Mouse (Mus musculus) CH12F3 (cell line): ENCODE results near the gene Gas2.

Experiments used
- in situ Hi-C: fragments of 300-500 bp; cut with MboI; formaldehyde crosslinking; loops from 2 replicates; pipeline ENCODE4 v1.14.3; 2020; ENCODE audit warnings: low sequenced_read_pairs

Gene Gas2

GRCm38 (mm10) chr7:51879136-51879723, 17.4 kb downstream of the Gas2 start:
- in situ Hi-C loops = no loop called here

DNA sequence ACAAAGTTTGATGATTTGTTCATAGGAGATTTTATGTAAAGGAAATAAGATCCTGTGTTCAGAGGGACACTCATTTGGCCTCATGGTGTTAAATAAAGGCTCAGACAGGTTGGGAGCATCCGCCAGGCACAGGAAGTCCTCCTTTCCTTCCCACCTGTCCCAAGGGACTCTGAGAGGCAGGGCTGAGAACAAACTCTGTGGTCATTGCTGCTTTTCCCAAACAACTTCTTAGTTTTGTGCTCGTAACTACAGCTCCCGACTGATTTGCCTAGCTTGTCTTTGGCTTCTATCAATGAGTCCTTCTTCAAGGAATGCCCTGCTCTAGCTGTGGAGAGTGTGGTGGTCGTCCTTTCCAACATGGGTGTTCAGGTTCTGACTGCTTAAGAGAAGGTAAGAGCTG, 18.3 kb downstream of the Gas2 start:
- in situ Hi-C loops = no loop called here

GRCm38 (mm10) chr7:51885345-51885744, 23.5 kb downstream of the Gas2 start:
- in situ Hi-C loops = no loop called here

GRCm38 (mm10) chr7:51887678-51888567, 26.1 kb downstream of the Gas2 start:
- in situ Hi-C loops = no loop called here

- in situ Hi-C loops = no loop called here
Observed at GRCm38 (mm10) chr7:51889601-51890000, 27.8 kb downstream of the Gas2 start.

DNA sequence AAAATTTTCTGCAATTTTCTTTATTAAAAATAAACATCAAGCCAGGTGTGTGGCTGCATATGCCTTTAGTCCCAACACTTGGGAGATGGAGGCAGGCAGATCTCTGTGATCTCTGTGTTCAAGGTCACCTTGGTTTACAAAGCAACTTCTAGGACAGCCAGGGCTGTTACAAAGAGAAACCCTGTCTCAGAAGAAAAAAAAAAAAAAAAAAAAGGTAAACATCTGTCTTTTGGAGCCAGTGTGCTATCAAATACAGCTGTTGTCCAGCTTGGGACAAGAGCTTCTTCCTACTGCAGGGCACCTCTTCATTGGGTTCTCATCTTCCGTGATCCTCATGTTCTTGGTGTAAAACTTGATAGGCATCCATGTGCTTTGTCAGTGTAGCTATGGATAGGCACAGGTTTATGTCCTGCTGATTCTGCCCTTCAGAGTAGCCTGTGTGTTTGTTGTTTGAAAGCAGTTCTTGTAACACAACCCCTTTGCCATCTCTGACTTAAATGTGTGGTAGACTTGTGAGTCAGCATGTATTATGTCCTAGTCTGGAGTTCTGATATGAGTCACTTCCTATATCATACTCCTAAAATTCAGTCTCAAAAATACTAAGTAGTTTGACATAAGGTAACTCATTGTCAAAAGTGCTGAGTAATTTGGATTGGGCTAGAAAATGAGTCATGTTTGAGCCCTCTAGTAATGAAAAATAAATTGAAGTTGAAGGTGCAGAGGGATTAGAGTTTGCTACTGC, 30.6 kb downstream of the Gas2 start:
- in situ Hi-C loops = no loop called here

DNA sequence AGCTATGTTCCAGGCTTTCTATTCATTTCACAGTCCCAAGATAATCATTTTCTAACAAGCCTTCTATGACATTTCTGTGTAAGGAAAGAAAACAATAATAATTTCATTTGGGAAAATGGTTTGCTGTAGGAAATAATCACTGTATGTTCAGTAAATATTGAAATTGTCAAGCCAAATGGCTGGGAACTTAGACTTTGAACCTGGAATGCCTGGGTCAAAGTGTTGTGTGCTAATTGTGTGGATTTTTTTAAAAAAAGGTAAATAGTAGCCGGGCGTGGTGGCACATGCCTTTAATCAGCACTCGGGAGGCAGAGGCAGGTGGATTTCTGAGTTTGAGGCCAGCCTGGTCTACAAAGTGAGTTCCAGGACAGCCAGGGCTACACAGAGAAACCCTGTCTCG, 31.2 kb downstream of the Gas2 start:
- in situ Hi-C loops = no loop called here

DNA sequence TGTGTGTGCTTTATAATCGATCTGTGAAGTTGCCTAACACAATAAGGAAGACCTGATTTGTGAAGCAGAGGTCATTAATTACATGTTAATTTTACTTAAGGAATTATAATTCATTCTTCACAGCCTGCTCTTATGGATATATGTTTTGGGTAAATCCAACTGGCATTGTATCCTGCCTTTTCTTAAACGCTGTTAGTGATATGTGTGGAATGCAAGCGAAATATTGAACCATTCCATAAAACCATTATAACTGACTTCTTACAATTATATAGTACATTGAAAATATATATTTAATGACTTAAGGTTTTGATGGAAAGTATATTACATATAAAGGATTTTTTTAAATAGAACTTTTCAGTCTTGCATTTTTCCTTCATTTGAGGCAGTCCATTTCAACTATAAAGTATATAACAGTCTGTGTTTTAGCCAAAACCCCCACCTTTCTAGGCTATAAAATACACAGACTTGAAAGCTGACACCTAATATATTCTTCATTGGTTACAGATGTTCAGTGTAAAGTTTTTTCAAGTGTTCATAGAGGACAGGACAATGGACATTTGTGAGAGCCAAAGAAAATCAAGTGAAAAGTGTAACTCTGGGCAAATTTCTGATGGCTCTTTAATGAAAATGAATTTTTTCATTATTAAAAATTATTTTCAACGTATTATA, 32.5 kb downstream of the Gas2 start:
- in situ Hi-C loops = no loop called here

DNA sequence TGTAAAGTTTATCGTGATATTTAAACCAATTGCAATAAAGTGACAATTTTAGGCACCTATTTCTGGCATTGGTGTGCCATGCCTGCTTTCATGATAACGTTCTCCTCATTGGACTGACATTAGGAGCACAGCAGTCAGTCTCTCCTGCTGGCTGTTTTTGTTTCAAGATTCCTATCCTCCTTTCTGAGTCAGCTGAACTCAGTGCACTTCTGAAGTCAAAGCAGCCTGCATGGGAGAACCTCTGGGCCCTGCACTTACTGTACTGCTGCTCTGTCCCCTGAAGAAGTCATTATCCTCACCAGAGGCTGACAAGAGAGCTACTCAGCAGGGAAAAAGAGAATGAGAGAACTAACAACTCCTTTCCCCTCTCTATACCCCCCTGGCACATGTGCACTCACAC, 33.1 kb downstream of the Gas2 start:
- in situ Hi-C loops = no loop called here

DNA sequence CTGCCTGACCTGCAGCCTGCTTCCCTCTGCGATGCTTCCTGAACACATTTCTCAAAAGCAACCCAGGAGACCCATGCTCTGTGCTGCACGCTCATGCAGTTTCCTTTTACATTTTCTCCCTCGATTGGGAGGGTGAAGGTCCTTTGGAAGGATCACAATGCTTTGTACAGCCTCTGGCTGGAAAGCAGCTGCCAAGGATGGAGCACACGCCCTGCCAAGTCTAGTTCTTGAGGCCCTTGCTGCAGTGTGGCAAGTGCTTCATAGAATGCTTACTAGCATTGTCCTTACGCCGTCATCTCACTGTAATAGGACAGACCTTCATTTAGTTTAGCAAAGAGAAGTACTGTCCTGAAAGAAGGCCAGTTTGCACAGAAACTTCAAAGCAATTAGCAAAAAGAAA, 37.3 kb downstream of the Gas2 start:
- in situ Hi-C loops = no loop called here

DNA sequence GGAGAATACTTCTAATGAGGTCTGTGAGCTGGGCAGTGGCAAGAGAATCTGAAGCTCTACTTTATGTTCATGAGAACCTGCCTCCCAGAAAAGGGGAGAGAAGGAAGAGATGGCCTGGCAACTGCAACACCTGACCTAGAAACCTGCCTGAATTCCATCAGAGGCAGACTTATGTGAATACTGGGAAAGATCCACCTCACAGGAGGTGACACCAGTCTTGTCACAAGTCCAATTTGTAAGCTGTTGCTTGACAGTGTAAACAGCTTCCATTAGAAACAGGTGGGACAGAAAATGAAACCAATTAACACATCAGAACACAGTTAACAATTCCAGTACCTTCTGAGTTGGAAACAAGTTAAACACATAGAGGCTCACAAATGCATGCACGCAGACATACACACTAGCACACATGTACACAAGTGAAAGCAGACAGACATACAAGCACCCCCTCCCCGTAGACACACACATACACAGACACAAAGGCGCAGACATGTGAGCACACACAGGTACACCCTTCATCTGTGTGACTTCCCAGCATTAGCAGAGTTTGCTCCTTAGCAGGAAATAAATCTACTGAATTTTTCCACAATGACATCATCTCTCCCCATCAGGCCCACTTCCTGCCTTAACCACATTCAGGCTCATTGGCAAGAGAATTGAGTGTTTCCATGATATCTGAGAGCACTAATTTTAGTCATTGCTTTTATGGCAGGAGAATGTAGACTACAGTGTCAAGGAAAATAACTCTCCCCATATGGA, 51.7 kb downstream of the Gas2 start:
- in situ Hi-C loops = no loop called here

DNA sequence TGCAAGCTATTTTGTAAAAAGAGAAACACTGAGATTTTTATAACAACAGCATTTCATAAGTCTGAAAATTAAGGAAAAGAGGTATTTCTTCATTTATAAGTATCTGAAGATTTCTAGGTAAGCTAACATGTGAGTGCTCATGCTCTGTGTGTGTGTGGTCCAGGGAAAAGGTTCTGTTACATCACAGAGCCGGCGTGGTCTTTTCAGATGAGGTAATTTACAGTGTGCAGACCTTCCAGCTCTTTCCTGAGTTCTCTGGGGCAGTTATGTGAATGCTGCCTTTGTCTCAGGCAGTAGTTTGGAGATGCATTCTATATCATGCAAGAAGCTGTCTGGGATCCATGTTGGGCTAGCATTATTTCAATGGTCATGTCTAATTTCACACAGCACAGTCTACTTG, 52.3 kb downstream of the Gas2 start:
- in situ Hi-C loops = no loop called here

GRCm38 (mm10) chr7:51928761-51929519, 67.1 kb downstream of the Gas2 start:
- in situ Hi-C loops = no loop called here

DNA sequence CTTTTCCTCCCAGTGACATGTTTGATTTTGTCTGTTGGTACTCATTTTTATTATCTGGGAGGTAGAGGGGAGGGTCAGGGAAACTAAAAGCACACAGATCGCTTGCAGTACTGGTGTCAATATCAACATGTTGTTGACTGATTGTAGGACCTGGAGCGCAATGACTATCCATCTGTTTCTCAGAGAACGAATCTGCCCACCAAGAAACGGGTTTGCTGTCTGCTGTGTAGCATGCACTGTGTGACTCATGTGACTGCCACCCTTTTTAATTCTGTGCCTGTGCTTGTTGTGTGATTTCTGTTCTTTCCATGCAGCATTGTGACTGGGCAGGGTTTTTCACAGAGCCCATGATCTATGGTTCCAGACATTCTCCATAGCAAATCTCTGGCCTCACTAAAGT, 69.4 kb downstream of the Gas2 start:
- in situ Hi-C loops = no loop called here

DNA sequence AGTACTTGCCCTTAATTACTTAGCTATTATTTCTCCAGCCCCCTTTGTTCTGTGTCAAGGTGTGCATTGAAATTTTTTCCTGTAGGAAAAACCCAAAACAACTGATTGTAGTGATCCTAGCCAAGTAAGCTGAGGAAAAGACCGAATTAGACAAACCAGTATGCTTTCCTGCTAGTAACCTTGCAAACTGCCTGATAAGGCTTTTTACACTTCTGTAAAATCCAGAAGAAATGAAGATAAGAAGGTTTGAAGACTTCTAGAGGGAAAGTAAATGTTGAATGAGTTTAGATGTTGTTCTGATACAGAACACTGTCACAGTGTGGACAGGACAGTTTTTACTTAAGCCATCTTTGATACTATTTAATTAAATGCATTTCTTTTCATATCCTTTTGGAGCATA, 75.5 kb downstream of the Gas2 start:
- in situ Hi-C loops = no loop called here

GRCm38 (mm10) chr7:51940461-51940860, 78.6 kb downstream of the Gas2 start:
- in situ Hi-C loops = no loop called here

DNA sequence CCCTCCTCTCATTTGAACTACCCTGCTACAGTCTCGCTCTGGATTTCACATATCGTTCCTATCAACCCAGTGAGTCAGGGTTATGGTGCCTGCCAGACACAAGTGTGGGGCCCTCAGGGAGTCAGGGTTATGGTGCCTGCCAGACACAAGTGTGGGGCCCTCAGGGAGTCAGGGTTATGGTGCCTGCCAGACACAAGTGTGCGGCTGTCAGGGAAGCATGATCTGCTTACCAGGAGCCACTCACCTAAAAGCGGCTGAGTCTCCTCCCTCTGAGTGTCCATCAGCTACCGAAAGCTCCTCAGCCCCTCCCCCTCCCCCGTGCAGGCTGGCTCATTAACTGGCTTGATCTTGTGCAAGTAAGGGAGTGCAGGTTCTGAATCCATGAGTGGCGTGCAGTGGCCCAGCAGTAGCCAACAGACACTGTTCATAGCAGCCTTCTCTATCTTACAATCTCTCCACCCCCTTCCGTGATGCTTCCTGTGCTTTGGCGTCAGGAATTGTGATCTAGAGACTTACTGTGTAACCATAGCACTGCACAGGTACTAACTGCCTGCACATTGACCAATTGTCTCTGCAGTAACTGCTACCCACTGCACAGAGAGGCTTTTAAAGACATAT, 93.7 kb downstream of the Gas2 start:
- in situ Hi-C loops = no loop called here

- in situ Hi-C loops = no loop called here
Observed at GRCm38 (mm10) chr7:51957766-51958165, 96.0 kb downstream of the Gas2 start.

- in situ Hi-C loops = no loop called here
Observed at GRCm38 (mm10) chr7:51960698-51961374, 99.0 kb downstream of the Gas2 start.
